Mouse (Mus musculus) frontal cortex, postnatal 36 days (tissue): Measurements from ENCODE around the gene Zfp646.

Experiments used
- DNase-seq, 2 experiments: peaks; one replicate each; pipeline ENCODE4 v3.0.0; 2022; ENCODE audit warnings: low spot score in 2 of 2

Gene Zfp646

DNA sequence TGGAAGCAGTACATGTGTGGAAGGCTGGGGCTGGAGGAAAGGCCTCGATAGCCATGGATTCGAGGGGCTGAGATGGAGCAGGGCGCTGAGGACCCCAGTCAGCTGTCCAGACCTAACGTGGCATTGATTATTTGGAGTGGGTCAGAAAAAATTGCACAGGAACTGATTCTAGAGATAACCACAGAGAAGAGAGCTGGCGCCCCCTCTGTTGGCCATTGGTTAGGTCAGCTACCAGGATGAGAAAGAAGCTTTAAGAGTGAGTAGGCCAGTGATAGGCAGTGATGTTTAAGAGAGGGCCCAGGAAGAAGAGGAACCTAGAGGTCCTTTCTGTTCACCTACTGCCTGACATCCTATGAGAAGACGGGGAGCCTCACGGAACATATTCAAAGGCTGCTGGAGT is 43.3 kb downstream of the Zfp646 start:
- DNase-seq, result no peak

GRCm38 (mm10) chr7:127921516-127921915 is 45.5 kb downstream of the Zfp646 start:
- peak in 1 of 2 experiments; percentile 36 for DNase-seq

DNA sequence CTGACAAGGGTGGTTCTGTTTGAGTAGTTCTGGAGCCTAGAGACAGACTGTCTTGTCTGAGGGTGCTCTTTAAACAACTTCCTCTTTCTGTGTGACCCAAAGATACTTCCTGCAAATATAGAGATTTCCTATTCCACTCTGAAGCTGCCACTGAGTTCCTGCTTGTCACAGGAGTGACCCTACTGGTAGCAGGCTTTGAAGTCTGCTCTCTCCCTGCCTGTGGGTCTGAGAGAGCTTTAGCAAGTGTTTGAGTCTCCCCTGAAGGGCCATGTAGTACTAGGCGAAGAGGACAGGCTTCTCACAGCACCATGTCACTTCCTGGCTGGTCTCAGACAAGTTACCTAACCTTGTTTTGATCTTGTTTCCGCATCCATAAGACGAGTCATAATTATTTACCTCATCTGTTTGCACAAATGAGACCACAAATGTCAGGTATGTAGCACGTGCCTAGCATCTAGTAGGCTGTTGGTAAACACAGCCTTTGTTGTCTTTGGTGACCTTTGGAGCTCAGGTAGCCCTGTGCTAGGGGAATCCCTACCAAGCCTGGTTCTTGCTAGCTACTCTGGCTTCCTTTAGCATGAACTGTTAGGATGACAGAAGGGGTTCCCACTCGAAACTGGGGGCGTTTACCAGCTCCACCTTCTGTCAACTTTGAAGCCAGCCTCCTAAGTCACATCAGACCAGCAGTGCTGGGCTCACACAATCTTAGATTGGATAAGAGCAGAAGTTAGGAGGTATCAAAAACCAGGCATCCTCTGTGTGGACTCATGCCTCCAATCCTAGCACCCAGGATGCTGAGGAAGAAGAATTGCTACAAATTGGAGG is 46.6 kb downstream of the Zfp646 start:
- peak; percentile 27 to 37 for DNase-seq

DNA sequence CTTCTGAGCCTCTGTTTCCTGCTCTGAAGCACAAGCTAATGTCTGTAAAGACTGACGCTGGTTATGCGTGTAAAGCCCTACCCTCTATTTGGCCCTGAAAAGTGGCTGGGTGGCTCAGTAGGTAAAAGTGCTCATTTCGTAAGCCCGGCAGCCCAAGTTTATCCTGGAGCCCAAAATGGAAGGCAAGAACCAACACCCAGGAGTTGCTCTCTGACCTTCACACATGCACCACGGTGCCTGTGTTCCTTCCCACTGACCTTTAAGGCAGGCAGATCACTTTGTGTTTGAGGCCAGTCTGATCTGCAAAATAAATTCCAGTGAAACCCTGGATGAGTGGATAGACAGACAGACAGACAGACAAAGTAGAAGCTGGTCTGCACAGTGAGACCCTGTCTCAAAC is 47.7 kb downstream of the Zfp646 start:
- no peak for DNase-seq

- no peak for DNase-seq
Observed at GRCm38 (mm10) chr7:127925252-127925651, 49.2 kb downstream of the Zfp646 start.

DNA sequence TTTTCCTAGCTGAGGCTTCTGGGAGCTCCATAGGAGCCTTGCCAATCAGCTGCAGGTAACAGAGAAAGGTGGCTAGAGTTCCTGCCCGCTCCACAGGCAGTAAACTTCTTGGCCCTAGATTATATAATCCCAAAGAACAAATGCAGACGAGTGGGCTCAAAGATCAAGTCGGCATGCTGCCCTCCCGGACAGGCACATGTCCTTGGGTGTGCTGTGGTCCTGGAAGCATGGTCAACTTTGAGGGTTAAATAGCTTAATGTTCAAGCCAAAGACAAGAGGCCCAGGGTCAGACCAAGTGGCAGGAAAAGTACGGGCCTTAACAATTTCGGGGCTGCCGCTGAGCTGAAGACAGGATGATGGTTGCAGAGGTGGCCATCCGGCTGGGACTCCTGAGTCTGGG is 50.0 kb downstream of the Zfp646 start:
- DNase-seq, result no peak

GRCm38 (mm10) chr7:127926846-127927245 is 50.8 kb downstream of the Zfp646 start:
- DNase-seq, result no peak

- no peak for DNase-seq
Observed at GRCm38 (mm10) chr7:127927726-127928125, 51.7 kb downstream of the Zfp646 start.

- no peak for DNase-seq
Observed at GRCm38 (mm10) chr7:127928596-127928995, 52.6 kb downstream of the Zfp646 start.

- DNase-seq, result no peak
Observed at GRCm38 (mm10) chr7:127929923-127930322, 53.9 kb downstream of the Zfp646 start, which contains the start of gene Prss8. TSS of gene Prss8 (minus strand) at chr7:127930104.

DNA sequence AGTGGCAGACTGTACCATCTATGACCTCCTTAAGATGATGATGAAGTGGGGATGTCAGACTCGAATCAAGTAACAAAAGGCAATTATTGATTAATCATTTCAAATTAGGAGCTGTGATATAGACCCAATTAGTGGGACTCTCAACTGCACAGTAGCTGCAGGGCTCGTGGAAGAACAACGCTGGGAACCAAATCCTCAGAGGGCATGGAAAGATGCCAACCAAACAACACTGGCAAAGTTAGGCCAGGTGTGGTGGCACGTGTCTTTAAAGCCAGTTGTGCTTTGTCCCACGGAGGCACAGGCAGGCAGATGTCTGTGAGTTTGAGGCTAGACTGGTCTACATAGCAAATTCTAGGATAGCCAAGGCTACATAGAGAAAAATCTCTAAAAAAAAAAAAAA is 54.6 kb downstream of the Zfp646 start:
- no peak for DNase-seq

DNA sequence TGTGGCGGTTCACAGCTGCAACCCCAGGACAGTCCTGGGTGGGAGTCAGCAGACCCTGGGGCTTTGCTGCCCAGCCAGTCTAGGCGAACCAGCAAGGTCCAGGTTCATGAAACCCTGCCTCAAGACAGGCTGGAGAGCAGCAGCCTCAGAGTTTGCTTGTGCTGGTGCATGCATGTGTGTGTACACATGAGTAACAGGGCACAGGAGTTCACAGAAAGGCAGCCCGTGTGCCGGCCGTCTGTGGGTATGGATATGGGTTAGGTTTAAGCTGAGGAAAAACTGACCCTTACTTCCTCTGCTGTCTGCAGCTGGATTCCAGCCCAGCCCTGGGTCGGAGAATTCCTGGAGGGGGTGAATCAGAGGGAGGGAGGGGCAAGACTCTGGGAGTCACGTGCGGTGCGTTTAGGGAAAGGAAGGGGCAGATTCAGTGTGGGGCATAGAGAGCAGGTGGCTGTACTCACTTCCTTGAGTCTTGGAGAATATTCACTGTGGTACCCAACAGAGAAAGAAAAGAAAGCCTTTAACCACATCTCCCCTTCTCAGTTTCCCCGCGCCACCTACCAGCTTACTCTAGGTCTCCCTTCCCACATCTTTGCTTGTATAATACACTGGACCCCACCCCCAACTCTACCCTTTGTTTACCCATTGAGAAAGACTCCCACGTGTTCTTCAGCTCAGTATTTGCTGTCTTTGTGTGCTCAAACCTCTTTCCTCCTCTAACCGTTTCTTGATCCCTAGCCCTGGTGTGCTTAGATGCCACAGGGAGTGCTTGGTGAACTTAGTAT is 55.5 kb downstream of the Zfp646 start:
- no peak for DNase-seq

GRCm38 (mm10) chr7:127932273-127933031 is 56.4 kb downstream of the Zfp646 start:
- DNase-seq, result no peak

- no peak for DNase-seq
Observed at GRCm38 (mm10) chr7:127934075-127934474, 58.1 kb downstream of the Zfp646 start.

GRCm38 (mm10) chr7:127935028-127935722 is 59.2 kb downstream of the Zfp646 start:
- peak; percentile 94 to 95 for DNase-seq
